ENCODE assay signal across 10 mouse cellular contexts in the genomic region with DNA sequence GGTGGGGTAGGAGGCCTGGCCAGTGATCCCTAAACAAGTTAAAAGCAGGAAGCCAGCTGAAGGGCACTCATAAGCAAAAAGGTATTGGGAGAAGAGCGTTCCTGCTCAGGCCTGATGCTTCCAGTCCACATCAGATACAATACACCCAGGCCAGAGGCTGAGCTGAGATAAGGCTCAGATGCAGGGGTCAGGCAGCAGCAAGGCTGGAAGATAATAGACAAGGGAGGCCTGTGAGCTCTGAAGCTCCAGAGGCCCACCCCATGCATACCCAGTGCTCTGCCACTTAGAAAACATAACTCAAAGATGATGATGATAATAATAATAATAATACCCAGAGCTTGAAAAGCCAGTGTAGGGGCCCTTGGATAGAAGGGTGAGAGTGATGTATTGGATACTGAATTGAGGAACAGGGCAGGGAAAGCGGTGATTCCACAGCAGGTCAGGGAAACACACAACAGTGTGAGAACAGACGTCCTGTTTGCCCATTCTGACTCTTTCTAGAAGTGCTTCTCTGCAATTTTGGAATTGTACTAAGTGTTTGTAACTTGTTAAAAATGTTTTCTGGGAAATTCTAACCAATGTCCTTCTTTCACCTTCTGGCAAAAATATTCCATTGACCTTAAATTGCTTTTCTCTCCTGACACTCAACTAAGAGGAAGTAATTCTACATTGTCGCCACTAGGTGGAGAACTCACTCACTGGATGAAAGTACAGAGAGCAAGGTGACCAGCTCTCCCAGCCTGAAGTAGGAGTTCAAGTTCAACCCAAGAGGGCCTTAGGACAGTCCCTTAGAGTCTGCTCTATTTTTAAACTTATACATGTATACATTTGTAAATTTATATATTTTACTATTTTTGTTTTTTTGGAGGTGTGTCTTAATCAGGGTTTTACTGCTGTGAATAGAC. TPM values are rescaled to one million over a fixed set of nuclear protein-coding genes. Genes with fewer than 3 reads are reported as not detected.
DNase-seq lines count a peak whose midpoint lies in the region; ATAC-seq and TF ChIP-seq lines count a peak whose summit lies in the region.
"Had no signal": no experiment of that assay in that cellular context is flagged by ENCODE, and none has a peak within 500 bp of the region (broad histone marks: within the 10 kb centered on the region; RNA-seq: fewer than 3 reads in every experiment).

No protein-coding gene starts in this region.

- H3K27ac ChIP-seq in heart, embryonic 10.5 days = peak overlapping the region; percentile 19; the same call in 1 of the 2 replicates
- no peak overlapping the region for H3K27ac ChIP-seq in intestine, embryonic 15.5 days
- H3K27ac ChIP-seq: embryonic facial prominence, embryonic 12.5 days; limb, embryonic 15.5 days had no signal

- H3K9me3 ChIP-seq in heart, embryonic 10.5 days = no peaks in the 10 kb centered on the region
- H3K9me3 ChIP-seq in E14TG2a.4 (ENCODE audit: low read length) = no peaks in the 10 kb centered on the region
- H3K9me3 ChIP-seq in intestine, embryonic 15.5 days = no peaks in the 10 kb centered on the region
- H3K9me3 ChIP-seq: embryonic facial prominence, embryonic 12.5 days; limb, embryonic 15.5 days had no signal

- ATAC-seq in intestine, embryonic 15.5 days = peak; percentile 71; the same call in 1 of the 2 replicates

- intact Hi-C loops in heart, postnatal 36 days (cut with DNase I) = loop anchor here (5.0 kb wide), 3 partner anchors 74 to 234 kb away; a partner anchor contains a TSS

- no peak overlapping the region for H3K9ac ChIP-seq in intestine, embryonic 15.5 days
- H3K9ac ChIP-seq: embryonic facial prominence, embryonic 12.5 days; limb, embryonic 15.5 days had no signal

- H3K36me3 ChIP-seq in heart, embryonic 10.5 days = no peaks in the 10 kb centered on the region
- H3K36me3 ChIP-seq in E14TG2a.4 (ENCODE audit: insufficient read depth, low read length) = no peaks in the 10 kb centered on the region
- H3K36me3 ChIP-seq in intestine, embryonic 15.5 days = no peaks in the 10 kb centered on the region
- H3K36me3 ChIP-seq: embryonic facial prominence, embryonic 12.5 days; limb, embryonic 15.5 days had no signal

- WGBS in heart, embryonic 10.5 days = 60% methylated on average over 4 of the region's 4 CpGs
- 71% methylated on average over 4 of the region's 4 CpGs for WGBS in intestine, embryonic 15.5 days

- H3K4me2 ChIP-seq in intestine, embryonic 15.5 days (replicated peaks) = no peak overlapping the region
- H3K4me2 ChIP-seq: embryonic facial prominence, embryonic 12.5 days; limb, embryonic 15.5 days had no signal

- H3K4me1 ChIP-seq in heart, embryonic 10.5 days = no peaks in the 10 kb centered on the region
- no peaks in the 10 kb centered on the region for H3K4me1 ChIP-seq in E14TG2a.4 (replicated peaks; ENCODE audit: low read depth, low read length)
- 0 out of 2 replicates have a peak, but pooled peaks cover 3% of the 10 kb centered on the region for H3K4me1 ChIP-seq in intestine, embryonic 15.5 days (replicated peaks)
- H3K4me1 ChIP-seq: embryonic facial prominence, embryonic 12.5 days; limb, embryonic 15.5 days had no signal

- peak; percentile 82 for TF ChIP-seq CTCF in E14TG2a.4 (conservative IDR thresholded peaks at IDR 0.05; ENCODE audit: low read length)
- peak; percentile 46; the same call in 1 of the 2 replicates for TF ChIP-seq CTCF in brain, embryonic 14.5 days (IDR thresholded peaks at IDR 0.05; ENCODE audit: borderline replicate concordance, extremely low read depth, insufficient read depth, insufficient read length)

- no peak overlapping the region for H3K4me3 ChIP-seq in heart, embryonic 10.5 days
- H3K4me3 ChIP-seq in E14TG2a.4 (replicated peaks; ENCODE audit: low read length) = no peak overlapping the region
- no peak overlapping the region for H3K4me3 ChIP-seq in intestine, embryonic 15.5 days (replicated peaks)
- H3K4me3 ChIP-seq: embryonic facial prominence, embryonic 12.5 days; limb, embryonic 15.5 days had no signal

- H3K27me3 ChIP-seq in heart, embryonic 10.5 days (ENCODE audit: insufficient read depth, poor library complexity, severe bottlenecking) = no peaks in the 10 kb centered on the region
- no peaks in the 10 kb centered on the region for H3K27me3 ChIP-seq in E14TG2a.4 (ENCODE audit: insufficient read depth, low read length)
- H3K27me3 ChIP-seq in intestine, embryonic 15.5 days (replicated peaks) = no peaks in the 10 kb centered on the region
- H3K27me3 ChIP-seq: embryonic facial prominence, embryonic 12.5 days; limb, embryonic 15.5 days had no signal

- no peak for TF ChIP-seq POLR2A in brain, embryonic 14.5 days (IDR thresholded peaks at IDR 0.05; ENCODE audit: borderline replicate concordance, extremely low read depth, insufficient read depth, insufficient read length, poor library complexity, severe bottlenecking)

- DNase-seq in heart, embryonic 10.5 days (ENCODE audit: low spot score) = peak; percentile 90
- no peak for DNase-seq in heart, postnatal 36 days
- peak; percentile 39 for DNase-seq in brain, embryonic 14.5 days (ENCODE audit: low read depth)
- peak; percentile 59 for DNase-seq in retina, postnatal 1 day
- no peak for DNase-seq in layer of hippocampus, adult 9-11 months
- no peak for DNase-seq in ovary, postnatal 14 days (ENCODE audit: low spot score)

RNA-seq across cellular contexts. Expression of a gene that starts 14.2 kb away (rescaled TPM):
- 4.8 and 6.2 TPM in 2 replicates for polyA plus RNA-seq in heart, embryonic 10.5 days (2016; fragmentation: Nextera tagmentation; extraction: Ambion mirVana)
- 1 to 10 TPM in 1 of 2 experiments, under 1 TPM in 1; 0.94 to 1.1 TPM for total RNA-seq in heart, postnatal 36 days (2021)
- polyA plus RNA-seq in brain, embryonic 14.5 days (2012; rRNA removed) = 0.50 and 1.3 TPM in 2 replicates
- polyA plus RNA-seq in intestine, embryonic 15.5 days (2015; fragmentation: Nextera tagmentation; extraction: Ambion mirVana) = 1.4 and 2.2 TPM in 2 replicates

RNA-seq across cellular contexts. Expression of a gene that starts 33.0 kb away (rescaled TPM):
- 0.21 and 0.25 TPM in 2 replicates for polyA plus RNA-seq in heart, embryonic 10.5 days (2016; fragmentation: Nextera tagmentation; extraction: Ambion mirVana)
- total RNA-seq in heart, postnatal 36 days (2021) = 1 to 10 TPM; 1.2 to 1.4 TPM
- polyA plus RNA-seq in brain, embryonic 14.5 days (2012; rRNA removed) = 2.0 and 4.6 TPM in 2 replicates
- polyA plus RNA-seq in intestine, embryonic 15.5 days (2015; fragmentation: Nextera tagmentation; extraction: Ambion mirVana) = 0.90 and 1.0 TPM in 2 replicates

RNA-seq across cellular contexts. Expression of a gene that starts 48.3 kb away (rescaled TPM):
- polyA plus RNA-seq in heart, embryonic 10.5 days (2016; fragmentation: Nextera tagmentation; extraction: Ambion mirVana) = 4.4 and 5.1 TPM in 2 replicates
- total RNA-seq in heart, postnatal 36 days (2021) = 10 to 100 TPM; 10.7 to 11.1 TPM
- 13.4 and 14.3 TPM in 2 replicates for polyA plus RNA-seq in brain, embryonic 14.5 days (2012; rRNA removed)
- 11.0 and 12.2 TPM in 2 replicates for polyA plus RNA-seq in intestine, embryonic 15.5 days (2015; fragmentation: Nextera tagmentation; extraction: Ambion mirVana)

Comparison
In these comparisons a context has a peak if more than half of its experiments do, and no peak if none do; other contexts are left out.
1. DNase-seq: peak in heart, embryonic 10.5 days (single experiment), brain, embryonic 14.5 days (single experiment) and retina, postnatal 1 day (single experiment); none in heart, postnatal 36 days (0 of 2), layer of hippocampus, adult 9-11 months (single experiment) and ovary, postnatal 14 days (single experiment).